Mouse (Mus musculus): ENCODE measurements around the gene Ngp.

DNA sequence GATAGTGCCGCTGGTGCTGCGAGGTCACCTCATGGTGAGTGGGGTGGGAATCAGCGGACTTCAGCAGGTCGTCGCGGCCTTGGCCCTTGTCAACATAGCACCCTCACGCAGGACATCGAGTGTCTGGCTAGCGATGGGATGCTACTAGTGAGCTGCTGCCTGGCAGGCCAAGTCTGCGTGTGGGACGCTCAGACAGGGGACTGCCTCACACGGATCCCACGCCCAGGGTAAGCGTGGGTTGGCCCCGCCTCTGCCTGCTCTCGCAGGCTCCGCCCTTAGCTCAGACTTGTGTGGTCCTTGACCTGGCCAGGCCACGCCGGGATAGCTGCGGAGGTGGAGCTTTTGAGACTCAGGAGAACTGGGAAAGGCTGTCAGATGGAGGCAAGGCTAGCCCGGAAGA is 38.9 kb upstream of the Ngp start:
- TF ChIP-seq MYOD1 (IDR thresholded peaks at IDR 0.05; ENCODE audit: control insufficient read depth, insufficient read length, low read depth) (no peak), CTCF (IDR thresholded peaks at IDR 0.05; ENCODE audit: control insufficient read depth, insufficient read depth, insufficient read length) (no peak), USF1 (IDR thresholded peaks at IDR 0.05; ENCODE audit: low read depth) (no peak), CEBPB (IDR thresholded peaks at IDR 0.05; ENCODE audit: low read depth) (no peak), MAX (IDR thresholded peaks at IDR 0.05) (no peak), MYOG (IDR thresholded peaks at IDR 0.05; ENCODE audit: control insufficient read depth, extremely low read depth, insufficient read length) (no peak), FOSL1 (IDR thresholded peaks at IDR 0.05; ENCODE audit: insufficient read depth, low read length, poor library complexity, severe bottlenecking) (no peak)
